In the genomic region with DNA sequence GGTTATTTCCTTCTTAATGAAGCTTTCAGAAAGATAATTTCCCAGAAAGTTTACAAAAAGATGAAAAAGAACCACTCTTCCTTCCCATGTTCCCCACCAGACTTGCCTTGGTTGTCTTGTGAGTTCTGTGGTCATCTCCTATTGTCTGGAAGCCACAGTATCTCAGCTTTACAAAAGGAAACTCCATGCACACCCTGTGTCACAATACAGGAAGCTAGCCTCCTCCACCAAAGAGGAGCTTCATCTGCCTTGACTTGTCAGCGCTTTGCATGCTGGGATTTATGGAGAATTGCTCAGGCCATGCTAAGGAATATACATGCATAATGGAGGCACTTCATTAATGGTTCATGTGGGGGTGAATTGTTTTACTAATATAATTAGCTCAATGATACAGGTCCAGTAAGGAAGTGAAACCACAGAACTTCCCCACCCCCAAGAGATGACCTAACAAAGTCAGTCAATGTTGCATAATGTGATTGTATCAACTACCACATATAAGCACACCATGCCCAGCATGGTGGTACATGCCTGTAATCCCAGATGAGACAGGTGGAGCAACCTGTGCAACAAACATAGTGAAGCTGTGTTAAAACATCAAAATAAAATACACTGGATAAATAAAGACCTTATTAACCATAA, we compare ENCODE assay signal across 19 mouse cellular contexts. TPM values are rescaled to one million over a fixed set of nuclear protein-coding genes. Genes with fewer than 3 reads are reported as not detected.
DNase-seq lines count a peak whose midpoint lies in the region; ATAC-seq lines count a peak whose summit lies in the region.
"Had no signal": no experiment of that assay in that cellular context is flagged by ENCODE, and none has a peak within 500 bp of the region (broad histone marks: within the 10 kb centered on the region; RNA-seq: fewer than 3 reads in every experiment).

No protein-coding gene starts in this region.

- H3K9me3 ChIP-seq in midbrain, embryonic 14.5 days (ENCODE audit: control insufficient read depth, low read length), result no peaks in the 10 kb centered on the region
- H3K9me3 ChIP-seq in forebrain, embryonic 15.5 days, result no peaks in the 10 kb centered on the region
- H3K9me3 ChIP-seq: heart, embryonic 13.5 days; hindbrain, embryonic 10.5 days; limb, embryonic 13.5 days; midbrain, embryonic 15.5 days had no signal

- H3K27ac ChIP-seq in midbrain, embryonic 14.5 days (replicated peaks; ENCODE audit: low read depth, low read length), result no peak overlapping the region
- no peak overlapping the region for H3K27ac ChIP-seq in forebrain, embryonic 15.5 days (replicated peaks)
- H3K27ac ChIP-seq: heart, embryonic 13.5 days; hindbrain, embryonic 10.5 days; limb, embryonic 13.5 days; midbrain, embryonic 15.5 days had no signal

- no peak overlapping the region for H3K9ac ChIP-seq in midbrain, embryonic 14.5 days (replicated peaks; ENCODE audit: low read length)
- H3K9ac ChIP-seq in forebrain, embryonic 15.5 days (replicated peaks), result no peak overlapping the region
- H3K9ac ChIP-seq: heart, embryonic 13.5 days; limb, embryonic 13.5 days; midbrain, embryonic 15.5 days had no signal

- H3K4me2 ChIP-seq in midbrain, embryonic 14.5 days (ENCODE audit: low read length), result no peak overlapping the region
- no peak overlapping the region for H3K4me2 ChIP-seq in forebrain, embryonic 15.5 days (replicated peaks)
- H3K4me2 ChIP-seq: heart, embryonic 13.5 days; limb, embryonic 13.5 days; midbrain, embryonic 15.5 days had no signal

- no peaks in the 10 kb centered on the region for H3K27me3 ChIP-seq in midbrain, embryonic 14.5 days (ENCODE audit: control insufficient read depth, insufficient read depth, low read length)
- no peaks in the 10 kb centered on the region for H3K27me3 ChIP-seq in forebrain, embryonic 15.5 days
- H3K27me3 ChIP-seq: heart, embryonic 13.5 days; limb, embryonic 13.5 days; midbrain, embryonic 15.5 days had no signal

- no peaks in the 10 kb centered on the region for H3K36me3 ChIP-seq in midbrain, embryonic 14.5 days (ENCODE audit: control insufficient read depth, insufficient read depth, low read length)
- no peaks in the 10 kb centered on the region for H3K36me3 ChIP-seq in forebrain, embryonic 15.5 days
- H3K36me3 ChIP-seq: heart, embryonic 13.5 days; hindbrain, embryonic 10.5 days; limb, embryonic 13.5 days; midbrain, embryonic 15.5 days had no signal

- H3K4me1 ChIP-seq in midbrain, embryonic 14.5 days (ENCODE audit: control insufficient read depth, insufficient read depth, low read length), result no peaks in the 10 kb centered on the region
- no peaks in the 10 kb centered on the region for H3K4me1 ChIP-seq in forebrain, embryonic 15.5 days
- H3K4me1 ChIP-seq: hindbrain, embryonic 10.5 days; limb, embryonic 13.5 days; midbrain, embryonic 15.5 days had no signal

- WGBS in midbrain, embryonic 14.5 days, result 92% methylated on average over 1 of the region's 1 CpGs
- 86% methylated on average over 1 of the region's 1 CpGs for WGBS in forebrain, embryonic 15.5 days

- no peak overlapping the region for H3K4me3 ChIP-seq in midbrain, embryonic 14.5 days (replicated peaks; ENCODE audit: low read depth, low read length)
- no peak overlapping the region for H3K4me3 ChIP-seq in forebrain, embryonic 15.5 days
- H3K4me3 ChIP-seq: heart, embryonic 13.5 days; hindbrain, embryonic 10.5 days; limb, embryonic 13.5 days; midbrain, embryonic 15.5 days had no signal

- peak; percentile 96 for ATAC-seq in granulocyte monocyte progenitor cell, adult 5-6 weeks (replicated peaks; ENCODE audit: poor library complexity, severe bottlenecking)
- peak; percentile 73 for ATAC-seq in neutrophil, adult 5-6 weeks (ENCODE audit: extremely low read depth, insufficient number of reproducible peaks, low FRiP score, poor library complexity, severe bottlenecking)
- ATAC-seq in midbrain, embryonic 14.5 days (ENCODE audit: low FRiP score, low TSS enrichment), result no peak
- ATAC-seq in forebrain, embryonic 15.5 days (replicated peaks), result no peak
- ATAC-seq: midbrain, embryonic 15.5 days had no signal

- peak; percentile 92 for DNase-seq in heart, adult 11 months
- no peak for DNase-seq in heart, postnatal 36 days
- peak; percentile 29 for DNase-seq in left cerebral cortex, adult 11 months (ENCODE audit: low spot score)
- DNase-seq in left cerebral cortex, adult 8-10 months (ENCODE audit: low spot score in 2 of 2), result no peak
- DNase-seq in midbrain, embryonic 14.5 days, result no peak
- DNase-seq: adrenal gland, postnatal 14 days; cerebellum, adult 8-10 months; gastrocnemius, postnatal 25 days; kidney, adult 8-10 months; kidney, postnatal 4 days; lung, postnatal 14 days; thymus, postnatal 14 days had no signal

- intact Hi-C loops in heart, postnatal 36 days (cut with DNase I), result no loop called here

RNA-seq across cellular contexts. Expression of gene Msrb2, which starts 19.5 kb away (rescaled TPM):
- total RNA-seq in heart, postnatal 36 days (2021), result 10 to 100 TPM; 64.8 to 68.8 TPM
- 10 to 100 TPM; 20.3 to 24.7 (median 21.5) TPM for total RNA-seq in left cerebral cortex, adult 8-10 months (2022)
- 16.0 and 26.1 TPM in 2 replicates for total RNA-seq in granulocyte monocyte progenitor cell, adult 5-6 weeks (2014; fragmentation: Nextera tagmentation)
- total RNA-seq in granulocyte monocyte progenitor cell, adult 5-6 weeks (2017), result 12.0 and 14.6 TPM in 2 replicates
- 6.4 and 6.5 TPM in 2 replicates for total RNA-seq in neutrophil, adult 5-6 weeks (2017)
- polyA plus RNA-seq in midbrain, embryonic 14.5 days (2014; fragmentation: Nextera tagmentation; extraction: Ambion mirVana), result 5.8 and 5.9 TPM in 2 replicates
- polyA plus RNA-seq in forebrain, embryonic 15.5 days (2015; fragmentation: Nextera tagmentation; extraction: Ambion mirVana), result 7.4 and 7.9 TPM in 2 replicates

Comparison
In these comparisons a context has a peak if more than half of its experiments do, and no peak if none do; other contexts are left out.
1. DNase-seq: peak in heart, adult 11 months (single experiment) and left cerebral cortex, adult 11 months (single experiment); none in heart, postnatal 36 days (0 of 2), left cerebral cortex, adult 8-10 months (0 of 2) and midbrain, embryonic 14.5 days (single experiment).
2. ATAC-seq: peak in granulocyte monocyte progenitor cell, adult 5-6 weeks (single experiment) and neutrophil, adult 5-6 weeks (single experiment); none in midbrain, embryonic 14.5 days (single experiment) and forebrain, embryonic 15.5 days (single experiment).